Mouse (Mus musculus): Measurements from ENCODE around the gene Frem1. TPM values are rescaled to one million over a fixed set of nuclear protein-coding genes. Genes with fewer than 3 reads are reported as not detected.

Frem1 gene
- 0.22 and 0.52 TPM in 2 replicates for polyA plus RNA-seq (2012; rRNA removed)

GRCm38 (mm10) chr4:83051634-83052577 lies at the start of gene Frem1:
Gene Frem1 (minus strand): TSS chr4:83052339.
- DNase-seq (ENCODE audit: low read depth, low spot score) = no peak
- WGBS = 5% methylated on average over 24 of the region's 24 CpGs

GRCm38 (mm10) chr4:83099025-83099424 lies 46.9 kb upstream of the Frem1 start:
- no peak for DNase-seq (ENCODE audit: low read depth, low spot score)
- 37% methylated on average over 7 of the region's 7 CpGs for WGBS

GRCm38 (mm10) chr4:83093941-83094340 lies 41.8 kb upstream of the Frem1 start:
- no peak for DNase-seq (ENCODE audit: low read depth, low spot score)
- WGBS = 85% methylated on average over 2 of the region's 2 CpGs

GRCm38 (mm10) chr4:83090691-83091448 lies 38.7 kb upstream of the Frem1 start:
- WGBS = 54% methylated on average over 6 of the region's 6 CpGs
- DNase-seq (ENCODE audit: low read depth, low spot score) = no peak

- DNase-seq (ENCODE audit: low read depth, low spot score) = no peak
- 8% methylated on average over 13 of the region's 13 CpGs for WGBS
These were observed 28.4 kb upstream of the Frem1 start for GRCm38 (mm10) chr4:83080364-83081174.

- no peak for DNase-seq (ENCODE audit: low read depth, low spot score)
- 64% methylated on average over 6 of the region's 6 CpGs for WGBS
These were observed 12.1 kb upstream of the Frem1 start for GRCm38 (mm10) chr4:83064191-83064590.

- 79% methylated on average over 2 of the region's 2 CpGs for WGBS
These were observed 9.4 kb upstream of the Frem1 start for GRCm38 (mm10) chr4:83061564-83061963.

GRCm38 (mm10) chr4:83058617-83059016 lies 6.5 kb upstream of the Frem1 start:
- 79% methylated on average over 2 of the region's 2 CpGs for WGBS
- no peak for DNase-seq (ENCODE audit: low read depth, low spot score)

More at GRCm38 (mm10) chr4:83061564-83061963, 9.4 kb upstream of the Frem1 start:
- DNase-seq (ENCODE audit: low read depth, low spot score) = no peak

GRCm38 (mm10) chr4:83058182-83058581 lies 6.0 kb upstream of the Frem1 start:
- DNase-seq (ENCODE audit: low read depth, low spot score) = no peak

GRCm38 (mm10) chr4:83056496-83056895 lies 4.4 kb upstream of the Frem1 start:
- 88% methylated on average over 6 of the region's 6 CpGs for WGBS
- no peak for DNase-seq (ENCODE audit: low read depth, low spot score)

More at GRCm38 (mm10) chr4:83058182-83058581, 6.0 kb upstream of the Frem1 start:
- 41% methylated on average over 2 of the region's 2 CpGs for WGBS

GRCm38 (mm10) chr4:83055444-83055843 lies 3.3 kb upstream of the Frem1 start:
- no peak for DNase-seq (ENCODE audit: low read depth, low spot score)
- WGBS = 63% methylated on average over 2 of the region's 2 CpGs

GRCm38 (mm10) chr4:83053206-83053605 lies 1.1 kb upstream of the Frem1 start:
- WGBS = 82% methylated on average over 8 of the region's 8 CpGs
- DNase-seq (ENCODE audit: low read depth, low spot score) = no peak

- no peak for DNase-seq (ENCODE audit: low read depth, low spot score)
- WGBS = 27% methylated on average over 8 of the region's 8 CpGs
These were observed 963 bp downstream of the Frem1 start for GRCm38 (mm10) chr4:83051176-83051575.

- no peak for DNase-seq (ENCODE audit: low read depth, low spot score)
These were observed 1.9 kb downstream of the Frem1 start for GRCm38 (mm10) chr4:83050151-83050796.

GRCm38 (mm10) chr4:83049288-83049687 lies 2.9 kb downstream of the Frem1 start:
- 51% methylated on average over 3 of the region's 3 CpGs for WGBS

More at GRCm38 (mm10) chr4:83050151-83050796, 1.9 kb downstream of the Frem1 start:
- 64% methylated on average over 5 of the region's 5 CpGs for WGBS

GRCm38 (mm10) chr4:83048561-83048960 lies 3.6 kb downstream of the Frem1 start:
- no peak for DNase-seq (ENCODE audit: low read depth, low spot score)
- 51% methylated on average over 2 of the region's 2 CpGs for WGBS

More at GRCm38 (mm10) chr4:83049288-83049687, 2.9 kb downstream of the Frem1 start:
- no peak for DNase-seq (ENCODE audit: low read depth, low spot score)

GRCm38 (mm10) chr4:83046806-83047205 lies 5.3 kb downstream of the Frem1 start:
- no peak for DNase-seq (ENCODE audit: low read depth, low spot score)
- 59% methylated on average over 2 of the region's 2 CpGs for WGBS

GRCm38 (mm10) chr4:83046069-83046468 lies 6.1 kb downstream of the Frem1 start:
- DNase-seq (ENCODE audit: low read depth, low spot score) = no peak
- WGBS = 88% methylated on average over 3 of the region's 3 CpGs

GRCm38 (mm10) chr4:83045266-83045665 lies 6.9 kb downstream of the Frem1 start:
- no peak for DNase-seq (ENCODE audit: low read depth, low spot score)
- WGBS = 78% methylated on average over 6 of the region's 6 CpGs
